Mouse (Mus musculus): Measurements from ENCODE around the gene Klc4. TPM values are rescaled to one million over a fixed set of nuclear protein-coding genes. Genes with fewer than 3 reads are reported as not detected.

Klc4 gene
- polyA plus RNA-seq, 1 experiment from 2014 or later, result 22.5 TPM

- peaks cover 13% of the 10 kb centered on the region for H3K36me3 ChIP-seq
- 53% methylated on average over 15 of the region's 15 CpGs for WGBS
- DNase-seq (ENCODE audit: low spot score), result no peak
- H3K27me3 ChIP-seq (ENCODE audit: insufficient read depth, poor library complexity, severe bottlenecking), result no peaks in the 10 kb centered on the region
- no peak overlapping the region for H3K4me3 ChIP-seq
- H3K9me3 ChIP-seq, result no peaks in the 10 kb centered on the region
- peaks cover 64% of the 10 kb centered on the region for H3K4me1 ChIP-seq
- peak overlapping the region; percentile 57; the same call in 1 of the 2 replicates for H3K27ac ChIP-seq
Measured at GRCm38 (mm10) chr17:46609721-46610514, 35.9 kb downstream of the Klc4 start.

GRCm38 (mm10) chr17:46605987-46606386 is 39.8 kb downstream of the Klc4 start:
- Histone ChIP-seq H3K27me3 (ENCODE audit: insufficient read depth, poor library complexity, severe bottlenecking) (no peaks in the 10 kb centered on the region), H3K4me1 (peaks cover 48% of the 10 kb centered on the region), H3K27ac (no peak overlapping the region), H3K9me3 (no peaks in the 10 kb centered on the region), H3K4me3 (no peak overlapping the region), H3K36me3 (peaks cover 18% of the 10 kb centered on the region)
- WGBS, result 83% methylated on average over 12 of the region's 12 CpGs
- DNase-seq (ENCODE audit: low spot score), result no peak

DNA sequence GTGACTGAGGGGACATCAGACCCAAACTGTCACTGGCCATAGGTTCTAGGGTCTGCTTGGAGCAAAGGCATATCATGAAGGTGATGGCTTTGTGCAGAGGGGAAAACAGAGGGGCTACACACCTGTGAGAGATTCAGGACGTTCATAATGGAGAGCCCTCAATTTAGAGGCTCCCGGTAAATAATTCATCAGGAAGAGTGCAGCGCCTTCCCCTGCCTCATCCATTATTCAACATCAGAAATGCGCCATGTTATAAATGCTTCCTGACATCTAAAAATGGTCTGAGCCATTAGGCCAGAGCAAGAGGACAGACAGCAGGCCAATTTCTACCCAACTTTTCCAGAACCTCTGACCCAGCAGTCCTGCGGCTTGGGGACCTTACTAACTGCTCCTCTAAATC is 40.7 kb downstream of the Klc4 start:
- H3K4me3 ChIP-seq, result no peak overlapping the region
- 75% methylated on average over 5 of the region's 5 CpGs for WGBS
- no peak for DNase-seq (ENCODE audit: low spot score)
- H3K27ac ChIP-seq, result no peak overlapping the region
- H3K36me3 ChIP-seq, result peaks cover 15% of the 10 kb centered on the region
- no peaks in the 10 kb centered on the region for H3K27me3 ChIP-seq (ENCODE audit: insufficient read depth, poor library complexity, severe bottlenecking)
- H3K4me1 ChIP-seq, result peaks cover 40% of the 10 kb centered on the region
- no peaks in the 10 kb centered on the region for H3K9me3 ChIP-seq

- H3K4me1 ChIP-seq, result peaks cover 34% of the 10 kb centered on the region
- WGBS, result 91% methylated on average over 4 of the region's 4 CpGs
Measured at GRCm38 (mm10) chr17:46603229-46603628, 42.6 kb downstream of the Klc4 start.

GRCm38 (mm10) chr17:46602212-46602611 is 43.6 kb downstream of the Klc4 start:
- Histone ChIP-seq H3K9me3 (no peaks in the 10 kb centered on the region), H3K27me3 (ENCODE audit: insufficient read depth, poor library complexity, severe bottlenecking) (no peaks in the 10 kb centered on the region), H3K4me1 (peaks cover 41% of the 10 kb centered on the region), H3K36me3 (peaks cover 27% of the 10 kb centered on the region), H3K27ac (no peak overlapping the region), H3K4me3 (no peak overlapping the region)
- DNase-seq (ENCODE audit: low spot score), result no peak
- 76% methylated on average over 9 of the region's 9 CpGs for WGBS

More at GRCm38 (mm10) chr17:46603229-46603628, 42.6 kb downstream of the Klc4 start:
- Histone ChIP-seq H3K36me3 (peaks cover 17% of the 10 kb centered on the region), H3K9me3 (no peaks in the 10 kb centered on the region), H3K27me3 (ENCODE audit: insufficient read depth, poor library complexity, severe bottlenecking) (no peaks in the 10 kb centered on the region), H3K27ac (no peak overlapping the region), H3K4me3 (no peak overlapping the region)
- no peak for DNase-seq (ENCODE audit: low spot score)

DNA sequence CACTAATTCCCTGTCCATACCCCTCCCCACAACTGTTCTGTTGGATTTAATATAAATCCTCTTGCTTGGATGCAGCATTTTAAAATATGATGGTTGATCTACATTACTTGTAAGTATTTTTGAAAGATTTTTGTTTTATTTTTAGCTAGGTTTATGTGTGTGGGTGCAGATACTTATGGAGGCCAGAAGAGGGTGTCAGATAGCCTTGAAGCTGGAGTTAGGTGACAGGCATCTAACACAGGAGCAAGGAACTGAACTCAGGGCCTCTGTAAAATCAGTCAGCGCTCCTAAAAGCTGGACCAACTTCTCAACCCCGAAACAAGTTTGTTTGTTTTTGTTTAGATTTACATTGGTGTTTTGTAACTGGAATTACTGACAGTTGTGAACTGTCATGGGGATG is 45.3 kb downstream of the Klc4 start:
- H3K27ac ChIP-seq, result no peak overlapping the region
- peaks cover 36% of the 10 kb centered on the region for H3K36me3 ChIP-seq
- H3K9me3 ChIP-seq, result no peaks in the 10 kb centered on the region
- peaks cover 42% of the 10 kb centered on the region for H3K4me1 ChIP-seq
- no peak for DNase-seq (ENCODE audit: low spot score)
- no peak overlapping the region for H3K4me3 ChIP-seq
- 91% methylated on average over 2 of the region's 2 CpGs for WGBS
- H3K27me3 ChIP-seq (ENCODE audit: insufficient read depth, poor library complexity, severe bottlenecking), result no peaks in the 10 kb centered on the region

GRCm38 (mm10) chr17:46598963-46599362 is 46.9 kb downstream of the Klc4 start:
- no peak overlapping the region for H3K4me3 ChIP-seq
- H3K27me3 ChIP-seq (ENCODE audit: insufficient read depth, poor library complexity, severe bottlenecking), result no peaks in the 10 kb centered on the region
- no peaks in the 10 kb centered on the region for H3K9me3 ChIP-seq
- 81% methylated on average over 4 of the region's 4 CpGs for WGBS
- H3K36me3 ChIP-seq, result peaks cover 36% of the 10 kb centered on the region
- DNase-seq (ENCODE audit: low spot score), result no peak
- H3K4me1 ChIP-seq, result peaks cover 44% of the 10 kb centered on the region
- no peak overlapping the region for H3K27ac ChIP-seq

- Histone ChIP-seq H3K4me3 (no peak overlapping the region), H3K36me3 (peaks cover 36% of the 10 kb centered on the region), H3K4me1 (peaks cover 50% of the 10 kb centered on the region), H3K27ac (no peak overlapping the region), H3K9me3 (no peaks in the 10 kb centered on the region), H3K27me3 (ENCODE audit: insufficient read depth, poor library complexity, severe bottlenecking) (no peaks in the 10 kb centered on the region)
- WGBS, result 80% methylated on average over 11 of the region's 11 CpGs
- DNase-seq (ENCODE audit: low spot score), result no peak
Measured at GRCm38 (mm10) chr17:46597956-46598355, 47.9 kb downstream of the Klc4 start.

DNA sequence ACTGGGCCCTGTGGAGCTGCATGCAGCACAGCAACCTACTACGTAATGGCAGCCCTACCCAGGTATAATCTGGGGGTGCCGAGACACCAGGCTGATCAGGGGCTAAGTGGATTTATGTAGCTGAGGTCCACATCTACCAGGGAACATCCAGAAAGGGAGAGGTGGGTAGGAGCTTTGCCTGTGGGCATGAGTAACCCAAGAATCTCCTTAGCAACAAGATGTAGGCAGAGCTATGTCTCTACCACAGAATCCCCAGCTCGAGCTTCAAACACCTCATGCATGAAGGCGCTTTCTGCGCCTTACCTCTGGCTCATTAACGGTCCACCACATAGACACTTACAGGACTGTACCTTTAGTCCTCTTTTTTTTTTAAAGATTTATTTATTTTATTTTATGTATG is 50.5 kb downstream of the Klc4 start:
- Histone ChIP-seq H3K27ac (peak overlapping the region; percentile 83; the same call in 1 of the 2 replicates), H3K36me3 (peaks cover 43% of the 10 kb centered on the region), H3K9me3 (no peaks in the 10 kb centered on the region), H3K4me1 (peaks cover 47% of the 10 kb centered on the region), H3K4me3 (peak overlapping the region; percentile 22; the same call in 1 of the 2 replicates), H3K27me3 (ENCODE audit: insufficient read depth, poor library complexity, severe bottlenecking) (no peaks in the 10 kb centered on the region)
- WGBS, result 82% methylated on average over 6 of the region's 6 CpGs
- no peak for DNase-seq (ENCODE audit: low spot score)

GRCm38 (mm10) chr17:46594606-46595005 is 51.2 kb downstream of the Klc4 start:
- WGBS, result 18% methylated on average over 9 of the region's 9 CpGs
- H3K27me3 ChIP-seq (ENCODE audit: insufficient read depth, poor library complexity, severe bottlenecking), result no peaks in the 10 kb centered on the region
- H3K9me3 ChIP-seq, result no peaks in the 10 kb centered on the region
- peak overlapping the region; percentile 83 for H3K27ac ChIP-seq
- peaks cover 50% of the 10 kb centered on the region for H3K36me3 ChIP-seq
- H3K4me3 ChIP-seq, result peak overlapping the region; percentile 22; the same call in 1 of the 2 replicates
- peak; percentile 83 for DNase-seq (ENCODE audit: low spot score)
- peaks cover 51% of the 10 kb centered on the region for H3K4me1 ChIP-seq

DNA sequence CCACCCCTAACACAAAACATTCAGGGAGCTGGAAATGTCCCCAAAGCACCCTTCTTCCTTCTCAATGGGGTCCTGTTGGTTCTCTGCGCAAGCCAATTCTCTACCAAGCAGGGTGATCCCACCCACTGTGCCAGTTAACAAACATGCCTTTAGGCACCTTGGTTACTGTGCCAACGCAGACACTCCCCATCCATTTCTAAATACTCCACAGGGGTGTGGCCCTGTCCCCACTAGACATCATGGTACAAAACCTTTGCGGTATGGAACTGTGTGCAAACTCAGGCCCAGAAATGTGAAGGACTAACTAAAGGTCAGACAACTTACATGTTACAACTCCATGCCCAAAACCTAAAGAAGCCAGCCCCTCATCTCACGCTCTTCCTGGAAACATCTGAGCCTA is 52.7 kb downstream of the Klc4 start:
- Histone ChIP-seq H3K9me3 (no peaks in the 10 kb centered on the region), H3K4me1 (peaks cover 45% of the 10 kb centered on the region), H3K4me3 (no peak overlapping the region), H3K27me3 (ENCODE audit: insufficient read depth, poor library complexity, severe bottlenecking) (no peaks in the 10 kb centered on the region), H3K27ac (0 out of 2 replicates have a peak overlapping the region, but pooled peaks have one; percentile 62), H3K36me3 (peaks cover 60% of the 10 kb centered on the region)
- no peak for DNase-seq (ENCODE audit: low spot score)
- WGBS, result 92% methylated on average over 4 of the region's 4 CpGs

GRCm38 (mm10) chr17:46591406-46591805 is 54.4 kb downstream of the Klc4 start:
- H3K27me3 ChIP-seq (ENCODE audit: insufficient read depth, poor library complexity, severe bottlenecking), result no peaks in the 10 kb centered on the region
- H3K9me3 ChIP-seq, result no peaks in the 10 kb centered on the region
- H3K4me1 ChIP-seq, result peaks cover 32% of the 10 kb centered on the region
- peaks cover 56% of the 10 kb centered on the region for H3K36me3 ChIP-seq
- no peak for DNase-seq (ENCODE audit: low spot score)
- no peak overlapping the region for H3K27ac ChIP-seq
- WGBS, result 91% methylated on average over 19 of the region's 19 CpGs
- no peak overlapping the region for H3K4me3 ChIP-seq

DNA sequence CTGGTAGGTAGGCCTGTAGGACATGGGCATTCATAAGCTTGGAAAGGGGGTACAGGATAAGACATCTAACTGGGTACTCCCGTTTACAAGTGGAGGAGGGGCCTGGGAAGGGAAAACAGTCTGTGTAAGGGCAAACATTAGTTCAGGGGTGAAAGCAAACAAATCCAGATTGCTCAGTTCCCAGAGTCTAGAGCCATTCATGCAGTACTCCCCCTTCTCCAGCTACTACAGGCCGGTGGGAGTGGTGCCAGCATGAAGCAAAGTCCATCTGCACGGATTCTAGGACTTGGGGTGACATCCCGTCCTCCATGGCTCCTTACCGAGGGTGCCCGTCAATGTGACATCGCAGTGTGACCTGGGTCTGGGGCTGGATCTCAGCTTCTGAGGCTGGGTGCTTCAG is 55.4 kb downstream of the Klc4 start:
- Histone ChIP-seq H3K9me3 (no peaks in the 10 kb centered on the region), H3K27ac (no peak overlapping the region), H3K36me3 (peaks cover 64% of the 10 kb centered on the region), H3K4me1 (peaks cover 30% of the 10 kb centered on the region), H3K27me3 (ENCODE audit: insufficient read depth, poor library complexity, severe bottlenecking) (no peaks in the 10 kb centered on the region), H3K4me3 (no peak overlapping the region)
- no peak for DNase-seq (ENCODE audit: low spot score)
- WGBS, result 82% methylated on average over 7 of the region's 7 CpGs

Data from heart, embryonic 10.5 days (tissue).